Mouse (Mus musculus) lung, embryonic 14.5 days (tissue): ENCODE measurements around the gene Mfsd11. TPM values are rescaled to one million over a fixed set of nuclear protein-coding genes. Genes with fewer than 3 reads are reported as not detected.
A peak's percentile ranks its signal among the peaks of the same experiment; 100 is the strongest.
"Not testable (repeated sequence)": the region's sequence is repeated elsewhere in the genome, so short reads cannot be mapped to it uniquely, and the experiment has no call there.

Source experiments
- ATAC-seq: fragments of 200-750 bp; cut with Nextera tagmentation; 2 replicates; pipeline ENCODE4 v1.8.0; 2017; ENCODE audit warnings: mild to moderate bottlenecking, moderate TSS enrichment, moderate library complexity; ENCODE audit not compliant: insufficient read depth
- DNase-seq: peaks from one replicate; pipeline ENCODE4 v3.0.0-alpha.2; 2015
- H3K27ac ChIP-seq: fragments of 300-500 bp; sonication (generic); 2 replicates; pipeline ENCODE4 v1.5.1; 2014; ENCODE audit warnings: low read depth, mild to moderate bottlenecking, moderate library complexity
- H3K27me3 ChIP-seq: fragments of 300-500 bp; sonication (generic); 2 replicates; pipeline ENCODE4 v1.6.1; 2014; ENCODE audit warnings: low read length, control low read depth; ENCODE audit not compliant: insufficient read depth
- H3K36me3 ChIP-seq: fragments of 300-500 bp; sonication (generic); 2 replicates; pipeline ENCODE4 v1.6.1; 2014; ENCODE audit warnings: control low read depth; ENCODE audit not compliant: insufficient read depth
- H3K4me1 ChIP-seq: fragments of 300-500 bp; sonication (generic); 2 replicates; pipeline ENCODE4 v1.6.1; 2014; ENCODE audit warnings: antibody characterized with exemption, control low read depth; ENCODE audit not compliant: insufficient read depth
- H3K4me2 ChIP-seq: fragments of 300-500 bp; sonication (generic); 2 replicates; pipeline ENCODE4 v1.6.1; 2014; ENCODE audit warnings: mild to moderate bottlenecking
- H3K4me3 ChIP-seq: fragments of 300-500 bp; sonication (generic); 2 replicates; pipeline ENCODE4 v1.5.1; 2014; ENCODE audit warnings: low read depth, low read length
- H3K9ac ChIP-seq: fragments of 300-500 bp; sonication (generic); 2 replicates; pipeline ENCODE4 v1.6.1; 2014
- H3K9me3 ChIP-seq: fragments of 300-500 bp; sonication (generic); 2 replicates; pipeline ENCODE4 v1.6.1; 2016; ENCODE audit warnings: low read depth, low read length, control low read depth
- CTCF ChIP-seq: IDR thresholded peaks from 2 replicates; pipeline ENCODE4 v1.5.1; 2016; ENCODE audit warnings: antibody characterized with exemption, low read depth
- WGBS: fragments of 180-500 bp; shearing (Covaris S2); extraction: QIAGEN DNeasy Blood & Tissue Kit; methylation state at CpG from one replicate; pipeline ENCODE4 v1.1.7; 2014; 5-methylcytosine and 5-hydroxymethylcytosine counted together
- polyA plus RNA-seq: library from polyadenylated mRNA; unstranded; fragments of >200 nt; fragmentation: Nextera tagmentation; extraction: Ambion mirVana; gene quantifications from 2 replicates; pipeline ENCODE4 v1.2.1, GENCODE M21; 2014

Gene Mfsd11
- polyA plus RNA-seq, 1 experiment from 2014 or later, result 31.8 TPM

- Histone ChIP-seq H3K4me1 (0 out of 2 replicates have a peak, but pooled peaks cover 2% of the 10 kb centered on the region), H3K4me3 (no peak overlapping the region), H3K27ac (peak overlapping the region; percentile 72; the same call in 1 of the 2 replicates), H3K4me2 (no peak overlapping the region), H3K27me3 (no peaks in the 10 kb centered on the region), H3K36me3 (no peaks in the 10 kb centered on the region), H3K9me3 (no peaks in the 10 kb centered on the region), H3K9ac (no peak overlapping the region; the same call in 1 of the 2 replicates)
- no peak for TF ChIP-seq CTCF
- DNase-seq, result peak; percentile 40
- no peak for ATAC-seq
- WGBS, result 52% methylated on average over 13 of the region's 13 CpGs
Observed at GRCm38 (mm10) chr11:116821057-116821940, 30.9 kb upstream of the Mfsd11 start.

GRCm38 (mm10) chr11:116822215-116822614, 30.0 kb upstream of the Mfsd11 start:
- H3K4me1 ChIP-seq, result peaks cover 9% of the 10 kb centered on the region; the same call in 1 of the 2 replicates

GRCm38 (mm10) chr11:116822626-116823025, 29.6 kb upstream of the Mfsd11 start:
- no peak for TF ChIP-seq CTCF
- DNase-seq, result no peak
- Histone ChIP-seq H3K4me3 (no peak overlapping the region), H3K27ac (no peak overlapping the region), H3K4me2 (no peak overlapping the region), H3K36me3 (no peaks in the 10 kb centered on the region), H3K9ac (no peak overlapping the region), H3K9me3 (no peaks in the 10 kb centered on the region), H3K4me1 (peaks cover 9% of the 10 kb centered on the region; the same call in 1 of the 2 replicates), H3K27me3 (no peaks in the 10 kb centered on the region)
- WGBS, result 83% methylated on average over 10 of the region's 10 CpGs
- ATAC-seq, result no peak

More at GRCm38 (mm10) chr11:116822215-116822614, 30.0 kb upstream of the Mfsd11 start:
- Histone ChIP-seq H3K9me3 (no peaks in the 10 kb centered on the region), H3K27ac (no peak overlapping the region), H3K4me3 (no peak overlapping the region), H3K9ac (no peak overlapping the region), H3K36me3 (no peaks in the 10 kb centered on the region), H3K27me3 (no peaks in the 10 kb centered on the region), H3K4me2 (no peak overlapping the region)
- no peak for ATAC-seq
- 48% methylated on average over 10 of the region's 10 CpGs for WGBS
- no peak for TF ChIP-seq CTCF
- DNase-seq, result no peak

GRCm38 (mm10) chr11:116823255-116823654, 29.0 kb upstream of the Mfsd11 start:
- DNase-seq (no peak), ATAC-seq (no peak)
- 100% methylated on average over 2 of the region's 2 CpGs for WGBS
- H3K4me1 ChIP-seq, result peaks cover 9% of the 10 kb centered on the region; the same call in 1 of the 2 replicates
- TF ChIP-seq CTCF, result no peak
- no peak overlapping the region for H3K4me2 ChIP-seq
- no peaks in the 10 kb centered on the region for H3K36me3 ChIP-seq
- H3K27ac ChIP-seq, result no peak overlapping the region
- H3K27me3 ChIP-seq, result no peaks in the 10 kb centered on the region
- no peak overlapping the region for H3K4me3 ChIP-seq
- H3K9ac ChIP-seq, result no peak overlapping the region
- no peaks in the 10 kb centered on the region for H3K9me3 ChIP-seq

- ATAC-seq, H3K9ac ChIP-seq: not testable (repeated sequence)
- WGBS, result 95% methylated on average over 9 of the region's 10 CpGs
Observed at GRCm38 (mm10) chr11:116823885-116824284, 28.4 kb upstream of the Mfsd11 start.

GRCm38 (mm10) chr11:116825230-116825629, 27.0 kb upstream of the Mfsd11 start:
- 75% methylated on average over 5 of the region's 5 CpGs for WGBS
- TF ChIP-seq CTCF, result no peak
- H3K4me2 ChIP-seq, result peak overlapping the region; percentile 12; the same call in 1 of the 2 replicates

More at GRCm38 (mm10) chr11:116823885-116824284, 28.4 kb upstream of the Mfsd11 start:
- H3K4me2 ChIP-seq, H3K4me3 ChIP-seq, H3K4me1 ChIP-seq, H3K9me3 ChIP-seq, H3K27ac ChIP-seq, H3K36me3 ChIP-seq, DNase-seq, H3K27me3 ChIP-seq: not testable (repeated sequence)

More at GRCm38 (mm10) chr11:116825230-116825629, 27.0 kb upstream of the Mfsd11 start:
- DNase-seq (no peak), ATAC-seq (no peak)
- Histone ChIP-seq H3K4me3 (no peak overlapping the region), H3K9ac (0 out of 2 replicates have a peak overlapping the region, but pooled peaks have one; percentile 13), H3K9me3 (no peaks in the 10 kb centered on the region), H3K27ac (no peak overlapping the region), H3K36me3 (no peaks in the 10 kb centered on the region), H3K4me1 (peaks cover 7% of the 10 kb centered on the region; the same call in 1 of the 2 replicates), H3K27me3 (no peaks in the 10 kb centered on the region)
